Mouse (Mus musculus) monocyte, adult 2 months (primary cell): ENCODE measurements around the gene Erp29.

Source experiments
- DNase-seq, 2 experiments: peaks; one replicate each; pipeline ENCODE4 v3.0.0; 2022; ENCODE audit warnings: low spot score in 2 of 2, low read depth in 1 of 2

Gene Erp29

DNA sequence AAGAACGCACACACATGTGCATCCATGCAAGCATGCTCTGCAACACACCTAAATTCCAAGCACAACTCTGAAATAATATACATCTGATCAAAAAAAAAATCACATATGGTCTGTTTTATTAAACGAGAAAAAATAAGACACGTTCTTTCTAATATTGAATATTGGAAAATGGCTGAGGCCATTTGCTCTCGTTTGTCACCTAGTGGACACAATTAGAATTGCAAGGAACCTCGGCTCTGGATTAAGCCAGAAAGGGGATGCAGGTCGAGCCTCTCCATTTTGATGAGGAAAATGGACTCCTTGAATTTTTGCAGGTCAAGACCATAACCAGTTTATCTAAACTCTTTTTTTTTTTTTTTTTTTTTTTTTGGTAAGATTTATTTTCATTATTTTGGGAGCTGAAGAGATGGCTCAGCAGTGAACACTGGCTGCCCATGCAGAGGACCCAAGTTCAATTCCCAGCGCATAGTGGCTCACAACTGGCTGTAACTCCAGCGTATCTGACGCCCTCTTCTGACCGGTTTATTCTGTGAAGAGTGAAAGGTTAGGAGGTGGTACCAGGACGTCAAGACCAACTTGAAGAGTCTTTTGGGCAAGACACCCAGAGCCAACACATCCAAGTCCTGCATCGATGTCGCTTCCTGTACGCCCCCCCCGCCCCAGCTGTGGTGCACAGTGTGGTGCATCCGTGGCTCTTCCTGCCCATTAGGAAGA lies 59.5 kb downstream of the Erp29 start:
- DNase-seq = no peak

DNA sequence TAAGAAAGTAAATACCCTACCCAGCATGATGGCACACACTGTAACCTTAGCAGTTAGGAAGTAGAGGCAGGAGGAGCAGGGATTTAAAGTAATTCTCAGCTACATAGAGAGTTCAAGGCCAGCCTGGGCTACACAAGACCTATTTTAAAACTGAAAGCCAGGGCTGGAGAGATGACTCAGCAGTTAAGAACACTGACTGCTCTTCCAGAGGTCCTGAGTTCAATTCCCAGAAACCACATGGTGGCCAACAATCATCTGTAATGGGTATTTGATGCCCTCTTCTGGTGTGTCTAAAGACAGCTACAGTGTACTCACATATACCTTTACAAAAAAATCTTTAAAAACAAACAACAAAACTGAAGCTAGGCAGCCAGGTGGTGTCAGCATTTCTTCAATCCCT lies 62.6 kb downstream of the Erp29 start:
- no peak for DNase-seq

DNA sequence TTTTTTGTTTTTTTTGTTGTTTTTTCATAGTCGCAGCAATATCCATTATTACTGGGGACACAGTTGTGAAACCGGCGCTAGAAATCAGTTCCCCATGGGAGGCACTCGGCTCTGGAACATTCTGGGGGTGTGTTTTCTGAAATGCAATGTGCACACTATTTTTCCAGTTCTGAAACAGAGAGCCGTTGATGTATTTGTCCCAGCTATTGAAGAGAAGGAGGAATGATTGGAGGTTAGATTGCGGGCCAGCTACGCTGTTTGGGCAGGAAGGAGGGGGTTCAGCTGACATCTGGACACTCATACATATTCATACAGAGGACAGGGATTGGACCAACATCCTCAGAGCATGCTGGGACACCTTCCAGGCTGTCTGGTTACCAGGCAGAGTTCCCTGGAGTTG lies 63.2 kb downstream of the Erp29 start:
- DNase-seq = peak in 1 of 2 experiments; percentile 38

DNA sequence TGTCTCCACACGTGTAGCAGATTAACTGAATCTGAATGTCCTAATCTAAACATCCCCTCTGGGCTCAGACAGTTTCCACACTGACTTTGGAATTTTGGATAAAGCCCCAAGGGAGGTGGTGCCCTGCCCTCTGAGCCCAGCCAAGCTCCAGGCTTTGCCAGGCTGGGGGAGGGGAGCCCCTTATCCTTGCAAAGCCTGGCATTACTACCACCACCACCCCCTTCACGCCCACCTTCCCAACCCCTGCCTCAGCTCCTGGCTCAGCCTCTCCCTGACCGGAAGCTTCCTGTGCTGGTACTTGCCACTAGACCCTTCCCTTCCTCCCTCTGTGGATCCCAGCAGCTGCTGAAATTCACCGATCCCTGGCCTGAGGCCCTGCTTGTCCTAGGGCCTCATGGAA lies 65.2 kb downstream of the Erp29 start:
- DNase-seq = no peak

DNA sequence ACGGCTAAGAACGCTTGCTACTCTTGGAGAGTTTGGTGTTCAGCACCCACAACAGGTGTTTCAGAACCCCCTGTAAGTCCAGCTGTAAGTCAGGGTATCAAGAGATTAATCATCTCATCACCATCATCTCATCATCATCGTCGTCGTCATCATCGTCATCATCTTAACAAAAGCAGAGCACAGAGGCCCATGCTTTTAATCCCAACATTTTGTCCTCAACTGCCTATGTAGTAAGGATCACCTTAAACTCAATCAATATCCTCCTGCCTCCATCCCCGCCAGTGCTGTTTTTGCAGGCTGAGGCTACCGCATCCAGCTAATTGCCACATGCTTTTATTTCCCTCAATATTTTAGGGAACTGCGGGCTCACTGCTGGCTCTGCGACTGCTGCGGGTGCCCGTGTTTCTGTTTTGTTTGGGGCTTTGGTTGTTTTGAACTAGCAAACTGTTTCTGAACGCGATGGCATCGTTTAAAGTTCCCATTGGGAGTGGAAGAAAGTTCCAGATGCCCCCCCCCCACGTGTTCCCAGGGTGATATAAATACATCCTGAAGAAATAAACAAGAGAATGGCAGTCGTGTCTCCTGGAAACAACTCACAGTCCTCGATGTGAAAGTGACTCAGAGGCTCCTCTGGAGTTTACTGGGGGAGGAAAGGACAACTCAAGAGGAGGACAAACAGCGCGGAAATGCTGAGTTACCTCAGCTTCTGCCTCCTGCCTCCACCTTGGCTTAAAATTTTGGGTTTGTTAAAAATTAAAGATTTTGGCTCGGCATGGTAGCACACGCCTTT lies 66.0 kb downstream of the Erp29 start:
- peak in 1 of 2 experiments; percentile 29 for DNase-seq

DNA sequence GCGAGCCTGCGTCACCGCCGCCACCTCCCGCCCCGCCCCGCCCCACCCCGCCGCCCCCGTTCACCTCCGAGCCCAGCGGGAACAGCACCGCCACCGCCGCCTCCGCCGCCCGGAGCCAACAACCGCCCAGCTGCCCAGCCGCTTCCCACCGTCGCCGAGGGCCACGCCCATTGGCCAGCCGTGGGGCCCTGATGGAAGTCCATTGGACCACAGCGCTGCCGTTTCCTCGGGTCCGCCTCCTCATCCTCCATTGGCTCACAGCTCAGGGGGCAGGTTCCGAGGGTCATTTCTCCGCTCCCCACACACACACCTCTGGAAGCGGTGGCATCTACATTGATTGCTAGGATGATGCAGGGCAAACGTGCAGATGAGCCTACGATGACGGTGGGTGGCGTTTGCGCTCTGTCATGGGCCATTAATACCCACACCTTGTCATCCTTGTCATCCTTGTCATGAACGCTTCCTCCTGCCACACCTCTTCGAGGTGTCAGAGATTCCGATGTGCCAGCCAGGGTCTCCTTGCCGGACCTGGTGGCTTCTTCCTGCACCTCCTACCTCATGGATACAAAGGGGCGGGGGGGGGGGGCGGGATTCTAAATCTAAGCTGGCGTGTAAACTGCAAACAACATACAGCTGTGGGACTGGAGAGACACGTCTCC lies 66.7 kb downstream of the Erp29 start, which contains the start of gene Trafd1:
Gene Trafd1 (minus strand): TSS at position 172 of the 659 bp plus-strand sequence.
- peak; percentile 79 to 85 for DNase-seq

DNA sequence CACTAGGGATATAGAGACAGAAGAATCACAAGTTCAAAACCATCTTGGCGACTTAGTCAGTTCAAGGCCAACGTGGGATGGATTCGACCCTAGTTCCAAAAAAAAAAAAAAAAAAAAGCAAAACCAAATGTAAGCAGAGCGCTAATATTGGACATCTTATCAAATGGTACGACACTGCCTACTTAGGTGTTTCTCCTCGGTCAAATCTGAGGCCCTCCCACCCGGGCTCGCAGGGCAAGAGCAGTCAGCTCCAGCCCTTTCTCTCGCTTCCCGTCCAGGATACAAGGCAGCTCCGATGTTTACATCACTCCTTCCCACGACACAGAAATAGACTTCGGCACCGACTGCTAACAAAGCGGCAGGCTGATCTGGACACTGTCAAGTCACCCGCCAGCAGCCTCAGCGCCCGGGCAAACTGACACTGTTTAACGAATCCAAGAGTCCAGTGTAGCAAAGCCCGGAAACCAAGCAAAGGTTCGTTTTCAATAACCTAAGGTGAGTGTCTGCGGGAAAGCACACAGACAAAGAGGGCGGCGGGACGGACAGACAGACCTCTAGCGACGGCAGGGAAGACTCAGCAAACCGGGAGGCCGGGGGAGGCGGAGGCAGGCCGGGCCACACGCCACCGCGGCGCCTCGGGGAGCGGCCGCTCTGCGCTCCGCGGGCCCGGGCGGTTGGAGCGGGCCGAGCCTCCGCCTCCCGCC lies 67.4 kb downstream of the Erp29 start:
- DNase-seq = peak in 1 of 2 experiments; percentile 20

DNA sequence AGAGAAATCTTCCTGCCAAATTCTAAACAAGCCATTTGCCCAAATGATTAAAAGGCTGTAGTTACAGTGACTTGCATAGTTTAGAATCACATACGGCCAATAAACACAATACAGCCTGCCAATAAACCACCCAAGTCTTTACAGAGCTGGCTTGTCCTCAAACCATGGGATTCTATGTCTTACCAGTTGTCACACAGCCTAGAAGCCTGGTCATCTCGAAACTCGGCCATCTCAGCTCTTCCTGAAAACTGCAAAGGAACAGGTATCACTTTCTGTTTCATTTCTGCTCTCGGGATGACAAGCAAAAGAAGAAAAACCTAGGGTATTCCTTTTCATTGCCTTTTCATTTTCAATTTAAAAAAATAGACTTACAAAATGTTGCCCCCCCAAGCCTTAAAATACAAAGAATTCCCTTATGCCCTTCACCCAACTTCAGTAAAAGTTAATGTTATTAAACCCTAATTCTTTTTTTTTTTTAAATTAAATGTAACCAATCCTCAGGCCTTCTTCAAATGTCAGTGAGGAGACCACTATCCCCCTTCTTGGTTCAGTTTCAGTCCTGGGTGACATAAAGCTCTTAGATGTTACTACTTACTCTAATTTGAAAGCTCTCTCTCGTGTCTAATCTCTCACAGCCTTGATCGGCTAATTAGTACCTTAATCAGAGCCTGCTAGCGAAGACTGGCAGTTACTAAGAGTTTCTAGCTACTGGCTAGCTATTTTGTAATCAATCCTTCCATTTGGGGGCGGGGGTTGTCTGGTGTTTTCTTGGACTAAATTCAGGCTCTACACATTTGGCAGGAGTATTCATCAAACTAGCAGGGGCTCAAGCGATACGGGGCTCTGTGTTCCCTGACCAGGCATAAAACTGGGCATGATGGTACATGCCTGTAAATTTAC lies 68.2 kb downstream of the Erp29 start:
- peak in 1 of 2 experiments; percentile 45 for DNase-seq

DNA sequence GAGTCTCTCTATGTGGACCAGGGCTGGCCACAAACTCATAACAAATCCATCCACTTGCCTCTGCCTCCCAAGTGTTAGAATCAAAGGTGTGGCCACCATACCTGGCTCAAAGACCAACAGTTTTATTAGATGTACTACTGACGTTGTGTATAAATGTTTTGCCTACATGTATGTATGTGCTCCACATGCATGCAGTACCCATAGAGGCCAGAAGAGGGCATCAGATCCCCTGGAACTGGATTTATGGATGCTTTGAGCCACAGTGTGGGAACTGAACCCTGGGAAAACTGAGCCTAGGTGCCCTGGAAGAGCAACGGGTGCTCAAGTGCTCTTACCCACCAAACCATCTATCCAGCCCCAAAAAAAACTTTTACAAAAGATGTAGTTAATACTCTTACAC lies 71.6 kb downstream of the Erp29 start:
- no peak for DNase-seq

DNA sequence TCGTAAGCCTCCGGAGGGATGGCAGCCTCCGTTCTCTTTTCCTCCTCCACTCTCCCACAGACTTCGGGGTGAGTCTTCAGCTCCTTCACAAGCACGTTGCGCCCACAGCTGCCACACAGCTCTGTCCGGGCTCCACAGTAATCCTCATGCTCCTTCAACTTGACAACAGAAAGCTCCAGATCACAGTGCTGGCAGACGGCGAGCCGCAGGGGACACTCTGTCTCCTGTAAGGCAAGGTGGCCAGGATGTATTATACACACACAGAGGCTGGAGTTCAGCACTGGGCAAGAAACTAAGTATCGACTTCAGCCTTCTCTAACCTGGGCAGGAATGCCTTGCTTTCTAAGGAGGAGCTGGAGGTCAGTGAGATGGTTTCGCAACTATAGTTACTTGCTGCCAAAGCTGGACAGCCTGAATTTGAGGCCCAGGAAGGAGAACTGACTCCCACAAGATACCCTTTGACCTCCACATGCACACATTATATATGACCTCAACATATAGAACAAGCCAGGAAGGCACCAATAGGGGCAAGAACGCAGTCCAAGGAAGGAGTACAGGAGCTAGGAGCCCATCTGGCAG lies 73.5 kb downstream of the Erp29 start:
- DNase-seq = no peak
